Comparison of ENCODE assay signal across 10 mouse cellular contexts in genomic region chrX:142529892-142530291, GRCm38 (mm10).
A peak's percentile ranks its signal among the peaks of the same experiment; 100 is the strongest.
DNase-seq lines count a peak whose midpoint lies in the region; ATAC-seq and TF ChIP-seq lines count a peak whose summit lies in the region.
"Had no signal": no experiment of that assay in that cellular context is flagged by ENCODE, and none has a peak within 500 bp of the region (broad histone marks: within the 10 kb centered on the region; RNA-seq: fewer than 3 reads in every experiment).

No protein-coding gene starts in this region.

- intact Hi-C loops in left cerebral cortex, postnatal 4 days (cut with DNase I), result loop anchor here (5.0 kb wide), 1 partner anchor 143 kb away; no protein-coding TSS in a partner anchor

- H3K9me3 ChIP-seq in ES-Bruce4 (replicated peaks; ENCODE audit: control insufficient read depth, insufficient read depth, low read length, poor library complexity, severe bottlenecking), result no peaks in the 10 kb centered on the region

- no peak for TF ChIP-seq EP300 in ES-Bruce4 (IDR thresholded peaks at IDR 0.05; ENCODE audit: insufficient read depth, low read depth, low read length)

- H3K27ac ChIP-seq in ES-Bruce4 (ENCODE audit: insufficient read depth, low read length), result no peak overlapping the region

- TF ChIP-seq POLR2A in ES-Bruce4 (IDR thresholded peaks at IDR 0.05; ENCODE audit: insufficient read depth, low read length), result no peak

- no peaks in the 10 kb centered on the region for H3K27me3 ChIP-seq in ES-Bruce4 (ENCODE audit: control insufficient read depth, insufficient read depth, low read length, poor library complexity, severe bottlenecking)

- peak; percentile 7 for DNase-seq in left cerebral cortex, postnatal 4 days
- DNase-seq in left cerebral cortex, adult 18-20 months (ENCODE audit: low spot score in 2 of 2), result no peak
- DNase-seq in R1 (ENCODE audit: low read depth, low spot score), result peak; percentile 14
- no peak for DNase-seq in adrenal gland, adult 2 months
- DNase-seq in MN1 (ENCODE audit: low spot score), result no peak
- DNase-seq: adrenal gland, postnatal 10 days; heart, postnatal 4 days; right cerebral cortex, adult 18-20 months had no signal

- H3K9ac ChIP-seq in ES-Bruce4 (ENCODE audit: low read depth, poor library complexity, severe bottlenecking), result no peak overlapping the region

- peak; percentile 64 for TF ChIP-seq CTCF in ES-Bruce4 (IDR thresholded peaks at IDR 0.05; ENCODE audit: low read depth, low read length)

- peak; percentile 65; the same call in 1 of the 2 replicates for ATAC-seq in megakaryocyte-erythroid progenitor cell, adult 5-6 weeks (replicated peaks; ENCODE audit: low FRiP score, low TSS enrichment, poor library complexity, severe bottlenecking)

- H3K36me3 ChIP-seq in ES-Bruce4 (ENCODE audit: control insufficient read depth, insufficient read depth, low read length, poor library complexity, severe bottlenecking), result no peaks in the 10 kb centered on the region

- H3K4me3 ChIP-seq in ES-Bruce4 (ENCODE audit: low read depth, low read length), result no peak overlapping the region

- H3K4me1 ChIP-seq in ES-Bruce4 (ENCODE audit: control insufficient read depth, insufficient read depth, low read length), result no peaks in the 10 kb centered on the region

Comparison
In these comparisons a context has a peak if more than half of its experiments do, and no peak if none do; other contexts are left out.
1. DNase-seq: peak in left cerebral cortex, postnatal 4 days (single experiment) and R1 (single experiment); none in left cerebral cortex, adult 18-20 months (0 of 2), adrenal gland, adult 2 months (single experiment) and MN1 (single experiment).